Mouse (Mus musculus): ENCODE data around the gene Clip3.

The Clip3 gene

GRCm38 (mm10) chr7:30291215-30292131 lies at the start of gene Clip3:
Gene Clip3 (plus strand): TSS chr7:30291728.
- peak; percentile 77 for DNase-seq (ENCODE audit: low read depth, low spot score)

GRCm38 (mm10) chr7:30251956-30252954 lies 39.3 kb upstream of the Clip3 start:
- DNase-seq (ENCODE audit: low read depth, low spot score): peak; percentile 33

DNA sequence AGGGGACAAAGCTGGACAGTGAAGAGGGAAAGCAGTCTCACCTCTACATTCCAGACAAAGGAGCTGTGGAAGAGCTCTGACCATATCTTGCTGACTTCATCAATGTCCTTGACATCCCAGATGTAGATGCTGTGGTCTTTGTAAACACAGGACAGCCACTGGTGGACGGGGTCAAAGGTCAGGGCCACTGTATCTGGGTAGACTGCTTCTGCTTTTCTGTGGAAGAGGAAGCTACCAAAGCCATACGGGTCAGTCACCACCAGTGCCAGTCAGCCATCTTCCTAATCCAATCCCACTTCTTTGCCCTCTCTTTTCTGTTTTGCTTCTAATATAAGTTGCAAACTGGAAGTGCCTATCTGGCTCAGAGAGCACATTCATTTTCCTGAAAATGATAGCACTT lies 26.5 kb upstream of the Clip3 start:
- peak; percentile 21 for DNase-seq (ENCODE audit: low read depth, low spot score)

GRCm38 (mm10) chr7:30265531-30265930 lies 26.0 kb upstream of the Clip3 start:
- DNase-seq (ENCODE audit: low read depth, low spot score): peak; percentile 64

DNA sequence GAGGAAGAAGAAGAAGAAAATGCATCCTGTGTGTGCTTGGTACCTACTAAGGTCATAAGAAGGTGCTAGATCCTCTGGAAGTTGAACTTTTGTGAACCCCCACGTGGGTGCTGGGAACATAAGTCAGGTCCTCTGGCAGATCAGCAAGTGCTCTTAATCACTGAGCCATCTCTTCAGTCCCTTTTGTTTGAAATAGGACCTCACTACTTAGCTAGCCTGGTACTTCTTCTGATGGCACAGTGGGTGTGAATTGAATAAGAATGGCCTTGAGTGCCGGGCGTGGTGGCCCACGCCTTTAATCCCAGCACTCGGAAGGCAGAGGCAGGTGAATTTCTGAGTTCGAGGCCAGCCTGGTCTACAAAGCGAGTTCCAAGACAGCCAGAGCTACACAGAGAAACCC lies 25.6 kb upstream of the Clip3 start:
- DNase-seq (ENCODE audit: low read depth, low spot score): peak; percentile 98

DNA sequence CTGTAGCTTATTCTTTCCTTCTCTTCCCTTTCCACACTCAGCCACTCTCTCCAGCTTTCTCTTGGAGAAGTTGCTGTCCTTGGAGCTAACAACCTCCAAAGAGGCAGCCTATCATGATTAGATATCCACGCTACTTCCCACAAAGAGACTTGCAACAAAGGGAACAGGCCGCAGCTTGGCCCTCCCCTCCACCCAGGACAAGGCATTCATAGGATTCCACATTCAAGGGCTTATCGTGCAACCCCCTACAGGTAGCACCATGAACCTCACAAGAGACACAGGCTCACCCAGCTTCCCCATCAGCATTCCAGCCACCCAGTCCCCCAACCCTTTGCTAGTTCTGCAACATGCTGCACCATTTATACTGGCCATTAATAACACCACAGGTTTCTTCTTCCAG lies 24.7 kb upstream of the Clip3 start:
- DNase-seq (ENCODE audit: low read depth, low spot score): peak; percentile 89

- no peak for DNase-seq (ENCODE audit: low read depth, low spot score)
These were observed 21.9 kb upstream of the Clip3 start for GRCm38 (mm10) chr7:30269641-30270040.

- no peak for DNase-seq (ENCODE audit: low read depth, low spot score)
These were observed 17.1 kb upstream of the Clip3 start for GRCm38 (mm10) chr7:30274383-30274782.

DNA sequence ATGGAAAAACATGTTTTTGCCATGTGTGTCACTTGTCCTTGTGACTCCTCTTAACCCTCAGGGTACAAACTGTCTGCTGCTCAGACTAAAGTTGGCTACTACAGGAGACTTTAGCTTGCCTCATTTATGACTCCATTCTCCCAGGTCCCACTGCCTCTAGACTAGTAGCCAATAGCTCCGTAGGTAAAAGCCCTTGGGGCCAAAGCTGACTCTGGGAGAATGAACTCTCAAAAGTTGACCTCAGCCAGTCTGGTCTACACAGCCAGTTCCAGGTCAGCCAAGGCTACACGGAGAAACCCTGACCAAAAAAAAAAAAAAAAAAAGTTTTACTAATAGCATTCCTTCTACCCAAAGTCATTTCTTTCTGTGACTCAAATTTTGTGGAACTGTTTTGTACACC lies 12.6 kb upstream of the Clip3 start:
- DNase-seq (ENCODE audit: low read depth, low spot score): no peak

- peak; percentile 81 for DNase-seq (ENCODE audit: low read depth, low spot score)
These were observed 12.0 kb upstream of the Clip3 start for GRCm38 (mm10) chr7:30279536-30279935.

GRCm38 (mm10) chr7:30279951-30280669 lies 11.4 kb upstream of the Clip3 start, which contains the start of the genes Thap8 and Wdr62:
Gene Thap8 (plus strand): TSS chr7:30280094.
Gene Wdr62 (minus strand): TSS chr7:30280419.
- peak; percentile 94 for DNase-seq (ENCODE audit: low read depth, low spot score)

- peak; percentile 95 for DNase-seq (ENCODE audit: low read depth, low spot score)
These were observed 10.8 kb upstream of the Clip3 start for GRCm38 (mm10) chr7:30280670-30281138.

GRCm38 (mm10) chr7:30281522-30281921 lies 10.0 kb upstream of the Clip3 start:
- no peak for DNase-seq (ENCODE audit: low read depth, low spot score)

DNA sequence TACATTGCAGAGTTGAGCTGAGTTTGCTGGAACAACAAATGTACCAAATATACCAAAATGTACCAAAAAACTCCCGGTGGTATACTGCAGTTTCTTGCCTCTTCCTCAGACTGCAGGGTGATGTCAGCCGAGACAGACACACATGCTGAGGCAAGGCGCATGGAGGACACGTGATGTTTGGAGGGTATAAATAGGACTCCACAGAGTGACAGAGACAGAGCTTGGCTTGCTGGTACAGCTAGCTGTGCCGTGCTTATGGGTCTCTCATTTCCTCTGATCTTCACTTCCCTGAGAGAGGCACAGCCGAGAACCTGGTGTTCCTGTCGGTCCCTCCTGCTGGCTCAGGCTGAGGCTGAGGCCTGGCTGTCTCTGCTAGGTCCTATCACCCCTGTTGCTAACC lies 8.8 kb upstream of the Clip3 start:
- DNase-seq (ENCODE audit: low read depth, low spot score): no peak

DNA sequence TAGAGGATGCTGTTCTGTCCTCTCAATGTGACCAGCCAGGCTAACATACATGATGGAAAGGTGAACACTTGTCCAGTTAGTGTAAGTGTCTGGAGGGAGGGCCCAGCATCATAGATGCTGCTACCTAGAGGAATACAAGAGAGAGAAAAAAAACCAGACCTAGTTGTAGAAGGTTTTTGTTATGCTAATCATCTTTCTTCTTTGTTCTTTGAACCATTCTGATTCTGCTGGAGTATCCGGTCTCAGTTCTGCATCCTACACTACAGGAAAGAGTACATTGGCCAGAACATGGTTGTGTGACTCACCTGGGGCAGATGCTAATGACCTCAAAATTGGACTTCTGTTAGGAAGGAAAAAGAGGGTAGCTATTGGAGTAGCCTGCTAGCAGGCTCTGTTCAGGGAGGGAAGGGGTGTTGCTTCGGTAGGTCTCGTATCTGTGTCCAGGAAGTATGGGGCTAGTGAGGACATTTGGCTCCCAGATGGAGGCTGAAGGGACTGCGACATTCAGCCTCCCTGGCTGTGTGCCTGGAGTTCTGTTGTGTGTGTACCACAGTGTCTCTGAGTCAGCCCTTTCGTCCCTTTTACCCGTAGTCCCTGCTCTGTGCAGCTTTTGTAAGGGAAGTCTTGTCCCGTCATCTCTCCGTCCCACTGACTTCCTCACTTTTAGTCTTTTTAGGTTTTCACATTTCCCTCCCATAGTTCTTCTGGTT lies 4.7 kb upstream of the Clip3 start:
- DNase-seq (ENCODE audit: low read depth, low spot score): peak; percentile 65

- no peak for DNase-seq (ENCODE audit: low read depth, low spot score)
These were observed 3.5 kb upstream of the Clip3 start for GRCm38 (mm10) chr7:30288046-30288445.

DNA sequence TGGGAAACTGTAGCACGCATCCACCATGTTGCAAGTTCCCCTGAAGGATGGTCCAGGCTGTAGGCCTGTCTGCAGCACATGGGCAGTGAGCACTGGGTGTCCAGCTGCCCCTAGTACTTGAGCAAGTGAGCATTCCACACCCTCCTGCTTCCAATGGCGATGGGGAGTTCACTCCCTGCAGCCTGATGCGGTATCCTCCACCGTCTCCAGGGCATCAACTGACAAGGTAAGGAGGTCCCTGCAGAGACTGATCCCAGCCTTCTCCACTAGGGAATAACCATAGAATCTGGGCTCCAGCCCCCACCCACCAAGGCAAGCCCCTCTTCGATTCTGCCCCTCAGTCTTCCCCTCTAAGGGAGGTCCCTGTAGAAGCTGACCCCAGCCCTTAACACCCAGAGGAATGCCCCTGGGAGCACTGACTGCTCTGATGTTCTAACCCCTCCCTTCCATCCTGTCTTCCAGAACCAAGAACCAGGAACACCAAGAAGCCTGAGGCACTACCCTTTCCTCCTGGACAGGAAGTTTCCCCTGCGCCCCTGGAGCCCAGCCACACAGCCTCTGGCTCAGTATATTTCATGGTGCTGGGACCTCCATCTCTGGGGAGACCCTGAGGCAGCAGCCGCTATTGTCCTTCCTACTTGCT lies 2.3 kb upstream of the Clip3 start:
- no peak for DNase-seq (ENCODE audit: low read depth, low spot score)

DNA sequence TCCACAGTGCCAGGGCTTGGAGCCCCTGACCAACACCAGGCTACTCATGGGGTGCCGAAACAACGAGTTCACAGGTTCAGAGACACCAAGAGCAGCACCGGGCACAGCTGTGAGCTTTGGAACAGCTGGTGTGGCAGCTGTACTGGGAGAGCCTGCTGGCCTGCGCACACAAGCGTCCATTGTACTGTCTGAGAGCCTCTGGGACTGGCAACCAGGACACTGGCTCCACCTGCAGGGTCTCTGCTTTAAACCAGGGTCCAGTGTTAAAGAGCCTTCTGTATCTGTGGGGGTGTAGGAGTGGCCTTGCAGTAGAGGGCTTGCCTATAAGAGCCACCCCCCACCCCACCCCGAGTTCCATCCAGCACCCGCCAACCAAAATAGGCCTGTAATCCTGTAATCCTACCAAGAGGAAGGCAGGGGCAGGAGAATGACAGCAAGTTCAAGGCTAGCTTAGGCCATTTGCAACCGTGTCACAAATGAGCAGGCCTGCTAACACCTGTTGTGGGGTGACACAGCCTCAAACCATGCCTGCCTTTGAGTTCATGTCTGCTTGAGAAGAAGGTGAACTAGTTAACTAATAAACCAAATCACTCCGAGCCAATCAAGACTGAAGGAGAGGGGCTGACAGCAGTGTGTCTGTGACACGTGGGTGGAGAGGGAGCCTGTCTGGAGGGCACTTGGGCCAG lies 1.7 kb upstream of the Clip3 start:
- DNase-seq (ENCODE audit: low read depth, low spot score): no peak

GRCm38 (mm10) chr7:30293795-30294194 lies 2.3 kb downstream of the Clip3 start:
- no peak for DNase-seq (ENCODE audit: low read depth, low spot score)

- DNase-seq (ENCODE audit: low read depth, low spot score): no peak
These were observed 2.8 kb downstream of the Clip3 start for GRCm38 (mm10) chr7:30294296-30294695.

Data from ES-CJ7 (cell line).